Mouse (Mus musculus) retina, embryonic 14.5 days (tissue): ENCODE data around the gene Gramd4.
A peak's percentile ranks its signal among the peaks of the same experiment; 100 is the strongest.

Source experiments
- DNase-seq: peaks from one replicate; pipeline ENCODE4 v3.0.0-alpha.2; 2015; ENCODE audit warnings: low spot score

The Gramd4 gene

DNA sequence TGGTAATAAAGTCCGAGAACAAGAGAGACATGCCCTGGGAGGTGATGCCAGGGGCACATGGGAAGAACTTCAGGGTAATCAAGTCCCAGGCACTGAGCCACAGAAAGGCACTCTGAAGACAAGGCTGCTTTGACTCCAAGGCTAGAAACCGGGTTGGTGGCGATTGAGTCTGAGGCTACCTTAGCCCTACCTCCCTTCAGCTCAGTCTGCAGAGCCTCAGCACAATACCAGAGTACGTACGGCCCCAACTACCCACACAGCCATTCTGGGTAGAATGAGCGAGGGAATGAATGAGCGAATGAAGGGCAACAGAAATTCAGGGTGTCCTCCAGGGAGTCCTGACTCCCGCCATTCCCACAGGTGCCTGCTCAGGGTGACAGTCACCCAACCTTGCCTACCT lies 126.0 kb downstream of the Gramd4 start:
- no peak for DNase-seq

DNA sequence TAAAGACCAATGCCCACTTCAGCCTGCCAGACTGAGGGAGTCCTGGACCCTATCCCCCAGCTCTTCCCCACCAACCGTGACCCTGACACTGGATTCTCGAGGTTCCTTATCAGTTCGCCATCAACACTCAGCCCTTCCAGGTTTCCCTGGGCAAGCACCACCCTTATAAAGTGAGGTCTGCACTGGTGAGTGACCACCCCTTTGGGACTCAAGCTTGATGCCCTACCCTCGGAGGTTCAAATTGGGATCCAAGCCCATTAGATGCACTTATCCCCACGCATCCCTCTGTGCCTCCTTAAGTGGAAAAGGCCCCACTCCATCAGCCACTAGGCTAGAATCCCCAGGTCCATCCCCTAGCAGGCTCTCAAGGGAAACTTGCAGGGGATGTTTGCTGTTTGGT lies 126.6 kb downstream of the Gramd4 start:
- DNase-seq = no peak

DNA sequence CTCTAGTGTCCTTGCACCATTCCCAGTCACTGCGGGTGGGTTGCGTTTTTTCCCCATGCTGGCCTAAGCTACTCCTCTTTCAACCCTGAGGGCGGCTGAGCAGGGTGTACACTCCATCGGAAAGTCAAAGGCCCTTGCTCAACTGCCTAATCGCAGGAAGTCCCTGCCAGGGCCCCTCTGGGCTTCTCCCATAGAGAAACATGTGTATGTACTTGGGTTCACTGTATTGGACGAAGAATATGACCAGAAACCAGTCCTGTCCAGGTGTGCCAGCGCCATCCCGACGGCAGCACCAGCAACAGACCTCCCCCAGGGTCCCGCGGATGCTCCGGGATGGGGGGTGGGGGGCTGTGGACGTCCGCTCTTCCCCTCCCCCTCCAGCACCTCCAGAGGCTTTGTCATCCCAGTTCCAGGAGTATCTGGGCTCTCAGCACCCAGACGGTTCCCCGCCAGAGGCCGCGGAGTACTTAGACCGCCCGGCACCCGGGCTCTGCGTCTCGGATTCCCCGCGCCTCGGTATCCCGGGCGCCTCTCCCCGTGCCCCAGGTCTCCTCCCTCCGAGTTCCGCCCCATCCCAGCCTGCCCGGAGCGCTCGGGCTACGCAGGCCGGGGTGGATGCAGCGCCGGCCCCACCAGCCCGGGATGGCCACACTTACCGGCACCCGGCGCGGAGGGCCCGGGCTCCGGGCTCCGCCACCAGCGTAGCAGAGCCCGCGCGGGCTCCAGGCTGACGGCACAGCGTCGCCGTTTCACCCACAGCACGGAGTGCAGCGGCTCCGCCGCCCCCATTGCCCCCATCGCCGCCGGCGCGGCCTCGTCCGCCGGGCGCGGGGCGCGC lies 127.6 kb downstream of the Gramd4 start:
- DNase-seq = peak; percentile 57

- peak; percentile 78 for DNase-seq
These were observed 128.4 kb downstream of the Gramd4 start, which contains the start of gene Cerk for GRCm38 (mm10) chr15:86185689-86186569. Cerk (minus strand) TSS chr15:86186141.

DNA sequence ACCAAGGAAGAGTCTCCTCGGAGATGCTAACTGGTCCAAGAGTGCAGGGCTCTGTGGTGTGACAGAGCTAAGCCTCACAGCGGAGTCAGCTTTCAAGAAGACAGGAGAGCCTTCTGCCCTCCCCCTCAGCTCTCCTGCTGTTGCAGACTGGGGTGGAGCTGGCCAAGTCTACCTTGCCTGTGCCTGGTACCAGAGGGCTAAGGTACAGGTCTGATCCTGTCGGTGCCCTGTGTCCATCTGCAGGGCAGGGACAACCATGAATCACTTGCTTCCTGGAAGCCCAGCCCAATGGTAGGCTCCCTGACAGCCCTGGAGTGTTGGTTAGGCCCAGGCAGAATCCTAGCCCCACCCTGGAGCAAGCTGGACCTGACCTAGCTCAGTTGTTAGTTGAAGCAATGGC lies 129.2 kb downstream of the Gramd4 start:
- no peak for DNase-seq
